Mouse (Mus musculus) spleen, adult 18-20 months (tissue): ENCODE data around the gene Olfr198.
"Not testable (repeated sequence)": the region's sequence is repeated elsewhere in the genome, so short reads cannot be mapped to it uniquely, and the experiment has no call there.

Experiments
- DNase-seq, 2 experiments: peaks; one replicate each; pipeline ENCODE4 v3.0.0; 2022; ENCODE audit warnings: mixed read lengths in 2 of 2

Gene Olfr198

GRCm38 (mm10) chr16:59203433-59203832 is at the start of gene Olfr198:
Olfr198 (minus strand) TSS chr16:59203533.
- DNase-seq: not testable (repeated sequence)

- no peak for DNase-seq
These were observed 46.4 kb upstream of the Olfr198 start for GRCm38 (mm10) chr16:59249684-59250083.

GRCm38 (mm10) chr16:59219667-59220066 is 16.3 kb upstream of the Olfr198 start, which contains the start of gene Olfr199:
Olfr199 (minus strand) TSS chr16:59219767.
- not testable (repeated sequence) for DNase-seq

GRCm38 (mm10) chr16:59217861-59218260 is 14.5 kb upstream of the Olfr198 start:
- DNase-seq: not testable (repeated sequence)

- DNase-seq: no peak
These were observed 33.0 kb downstream of the Olfr198 start, which contains the start of gene Olfr196 for GRCm38 (mm10) chr16:59170354-59170753. Olfr196 (minus strand) TSS chr16:59170454.

GRCm38 (mm10) chr16:59151996-59152395 is 51.3 kb downstream of the Olfr198 start:
- DNase-seq: no peak
